Comparison of ENCODE assay signal across 10 mouse cellular contexts in genomic region chr13:101408885-101409284, GRCm38 (mm10).
"Had no signal": no experiment of that assay in that cellular context is flagged by ENCODE, and none has a peak within 500 bp of the region (broad histone marks: within the 10 kb centered on the region; RNA-seq: fewer than 3 reads in every experiment).

No protein-coding gene starts in this region.

- H3K9me3 ChIP-seq: limb, embryonic 15.5 days; midbrain, embryonic 10.5 days; neural tube, embryonic 15.5 days had no signal

- H3K4me1 ChIP-seq: limb, embryonic 15.5 days; midbrain, embryonic 10.5 days; neural tube, embryonic 15.5 days had no signal

- H3K4me3 ChIP-seq: limb, embryonic 15.5 days; midbrain, embryonic 10.5 days; myocyte; neural tube, embryonic 15.5 days had no signal

- H3K36me3 ChIP-seq: limb, embryonic 15.5 days; midbrain, embryonic 10.5 days; neural tube, embryonic 15.5 days had no signal

- DNase-seq: kidney, postnatal 25 days; layer of hippocampus, adult 9-11 months; layer of hippocampus, postnatal 36 days; lung, adult 18-20 months; midbrain, embryonic 14.5 days; thymus, postnatal 4 days had no signal

- H3K27me3 ChIP-seq: limb, embryonic 15.5 days; neural tube, embryonic 15.5 days had no signal
